Mouse (Mus musculus) left cerebral cortex, postnatal 4 days (tissue): ENCODE data around the gene Lilrb4a. TPM values are rescaled to one million over a fixed set of nuclear protein-coding genes. Genes with fewer than 3 reads are reported as not detected.
"Not testable (repeated sequence)": the region's sequence is repeated elsewhere in the genome, so short reads cannot be mapped to it uniquely, and the experiment has no call there.

Experiments
- DNase-seq: peaks from one replicate; pipeline ENCODE4 v3.0.0-alpha.2; 2022
- intact Hi-C: fragments of 180-260 bp; cut with DNase I; formaldehyde crosslinking; loops from one replicate; pipeline ENCODE4 v1.15.1; 2025
- total RNA-seq, 2 experiments: library from RNA; stranded (reverse); gene quantifications; 2 replicates each; pipeline ENCODE4 v1.2.3; 2021

Lilrb4a gene
- 1 to 10 TPM in 1 of 2 experiments, under 1 TPM in 1; 0.74 to 1.0 TPM for total RNA-seq

DNA sequence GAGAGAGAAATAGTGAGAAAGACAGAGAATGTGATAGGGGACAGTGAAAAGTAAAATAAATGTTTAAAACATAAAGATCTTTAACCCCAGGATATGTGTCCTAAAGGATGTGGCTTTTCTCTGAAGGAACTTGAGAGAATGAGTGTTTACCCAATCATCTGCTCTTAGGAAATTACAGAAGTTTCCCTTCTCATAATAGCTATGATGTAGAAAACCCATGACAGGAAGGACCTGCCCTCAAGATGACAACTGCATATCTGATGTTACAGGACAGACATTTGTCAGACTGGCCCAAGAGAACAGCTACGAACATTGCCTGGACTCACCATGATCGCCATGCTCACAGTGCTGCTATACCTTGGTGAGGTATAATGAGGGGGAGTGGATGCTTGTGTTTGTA, at the start of gene Lilrb4a:
TSS of gene Lilrb4a (plus strand) at position 266 of the 400 bp plus-strand sequence.
- DNase-seq, intact Hi-C loops: not testable (repeated sequence)

DNA sequence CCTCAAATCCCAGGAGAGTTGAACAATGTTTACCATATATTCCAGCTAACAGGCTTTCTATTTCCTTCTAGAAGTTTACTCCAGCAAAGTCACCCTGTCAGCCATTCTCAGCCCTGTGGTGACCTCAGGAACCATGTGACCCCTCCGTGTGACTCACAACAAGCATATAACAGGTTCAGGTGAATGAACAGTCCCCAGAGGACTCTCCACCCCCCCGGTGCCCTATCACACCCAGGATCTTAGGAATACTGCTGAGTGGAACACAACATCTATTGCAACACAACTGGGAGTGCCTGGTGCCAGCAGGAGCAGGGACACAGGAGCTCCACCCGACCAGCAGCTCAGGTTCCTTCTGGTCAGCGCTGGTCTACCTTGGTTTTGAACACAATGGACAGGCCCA, 39.1 kb upstream of the Lilrb4a start:
- intact Hi-C loops = no loop called here
- DNase-seq = no peak

GRCm38 (mm10) chr10:51453616-51454298, 37.0 kb upstream of the Lilrb4a start:
- intact Hi-C loops = no loop called here
- DNase-seq = no peak

- intact Hi-C loops = no loop called here
- DNase-seq = no peak
Measured at GRCm38 (mm10) chr10:51454365-51454764, 36.4 kb upstream of the Lilrb4a start.

GRCm38 (mm10) chr10:51455762-51456161, 35.0 kb upstream of the Lilrb4a start:
- DNase-seq = no peak
- intact Hi-C loops = no loop called here

GRCm38 (mm10) chr10:51456369-51456768, 34.4 kb upstream of the Lilrb4a start:
- intact Hi-C loops = no loop called here
- no peak for DNase-seq

DNA sequence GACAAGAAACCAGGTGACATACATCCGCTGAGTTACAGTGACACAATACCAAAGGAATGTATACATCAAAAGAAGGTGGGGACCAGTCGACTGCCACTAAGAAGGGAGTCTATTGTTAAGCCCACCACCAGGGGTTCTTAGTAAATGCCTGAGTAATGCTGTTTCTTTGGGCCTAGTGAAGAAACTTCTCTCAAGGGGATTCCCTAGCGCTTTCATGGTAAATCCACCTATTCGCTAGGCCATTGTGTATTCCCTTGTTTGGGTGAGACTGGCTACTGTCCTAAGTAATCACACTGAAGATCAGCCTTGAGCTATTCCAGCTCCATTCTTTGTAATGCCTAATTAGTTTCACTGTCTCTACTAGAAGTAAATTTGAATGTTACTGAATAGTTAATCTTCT, 27.0 kb upstream of the Lilrb4a start:
- DNase-seq, intact Hi-C loops: not testable (repeated sequence)

DNA sequence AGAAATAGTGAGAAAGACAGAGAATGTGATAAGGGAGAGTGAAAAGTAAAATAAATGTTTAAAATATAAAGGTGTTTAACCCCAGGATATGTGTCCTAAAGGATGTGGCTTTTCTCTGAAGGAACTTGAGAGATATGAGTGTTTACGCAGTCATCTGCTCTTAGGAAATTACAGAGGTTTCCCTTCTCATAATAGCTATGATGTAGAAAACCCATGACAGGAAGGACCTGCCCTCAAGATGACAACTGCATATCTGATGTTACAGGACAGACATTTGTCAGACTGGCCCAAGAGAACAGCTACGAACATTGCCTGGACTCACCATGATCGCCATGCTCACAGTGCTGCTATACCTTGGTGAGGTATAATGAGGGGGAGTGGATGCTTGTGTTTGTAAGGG, 10.4 kb upstream of the Lilrb4a start, which contains the start of the genes Gm49339 and Lilr4b:
TSS of gene Gm49339 (plus strand) at position 216 of the 400 bp plus-strand sequence.
TSS of gene Lilr4b (plus strand) at position 236 of the 400 bp plus-strand sequence.
- intact Hi-C loops, DNase-seq: not testable (repeated sequence)

DNA sequence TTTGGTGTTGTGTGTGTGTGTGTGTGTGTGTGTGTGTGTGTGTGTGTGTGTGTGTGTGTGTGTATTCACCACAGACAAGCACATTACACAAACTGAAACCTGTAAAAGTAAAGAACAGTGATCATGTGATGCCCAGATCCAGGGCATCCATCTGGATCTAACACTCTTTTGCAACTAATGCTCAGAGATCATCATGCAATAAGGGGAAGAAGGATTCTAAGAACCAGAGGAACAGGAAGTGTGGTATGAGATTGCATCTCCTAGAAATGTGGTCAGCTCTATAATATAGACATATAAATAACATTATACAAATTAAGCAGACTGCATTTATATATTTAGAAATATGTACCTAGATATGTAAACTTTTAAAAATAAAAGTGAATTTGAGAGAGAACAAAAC, 29.3 kb downstream of the Lilrb4a start:
- intact Hi-C loops = no loop called here
- DNase-seq = no peak

GRCm38 (mm10) chr10:51521453-51521852, 30.7 kb downstream of the Lilrb4a start:
- intact Hi-C loops = no loop called here
- no peak for DNase-seq

DNA sequence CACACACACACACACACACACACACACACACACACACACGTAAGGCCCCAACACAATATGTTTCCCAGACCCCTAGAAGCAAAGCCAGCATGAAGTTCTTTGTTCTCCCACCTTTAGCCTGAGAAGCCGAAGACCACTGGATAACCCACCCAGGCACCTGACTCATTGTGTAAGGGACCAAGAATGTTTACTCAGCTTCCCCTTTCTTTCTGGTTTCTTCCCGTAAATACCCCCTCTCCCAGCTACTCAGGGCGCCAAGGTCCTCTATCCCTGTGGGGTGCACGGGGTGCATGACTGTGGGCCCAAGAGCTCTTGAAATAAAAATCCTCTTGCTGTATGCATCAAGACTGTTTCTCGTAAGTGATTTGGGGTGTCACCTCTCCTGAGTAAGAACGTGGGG, 35.3 kb downstream of the Lilrb4a start:
- intact Hi-C loops = no loop called here
- no peak for DNase-seq

DNA sequence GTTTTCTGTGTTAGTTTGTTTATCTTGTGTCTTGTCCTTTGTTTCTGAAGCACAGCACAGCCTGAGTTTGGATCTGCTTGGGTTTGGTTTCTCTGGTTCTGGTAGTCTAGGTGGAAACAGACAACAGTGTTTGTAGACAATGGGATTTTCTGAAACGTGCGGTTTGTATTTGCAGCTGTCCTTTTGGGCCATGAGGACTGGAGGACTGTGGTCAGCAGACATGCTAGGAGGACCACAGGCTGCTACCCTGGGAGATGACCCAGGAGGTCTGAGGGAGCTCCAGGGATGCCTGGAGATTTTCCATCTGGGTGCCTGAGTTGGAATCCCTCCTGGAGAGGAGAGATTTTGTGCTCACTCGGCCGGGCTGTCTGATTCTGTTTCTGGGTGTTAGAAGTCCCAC, 35.9 kb downstream of the Lilrb4a start:
- no peak for DNase-seq

GRCm38 (mm10) chr10:51528840-51529434, 38.2 kb downstream of the Lilrb4a start:
- DNase-seq = no peak
- intact Hi-C loops = no loop called here

More for the DNA sequence above, 35.9 kb downstream of the Lilrb4a start:
- intact Hi-C loops = no loop called here

DNA sequence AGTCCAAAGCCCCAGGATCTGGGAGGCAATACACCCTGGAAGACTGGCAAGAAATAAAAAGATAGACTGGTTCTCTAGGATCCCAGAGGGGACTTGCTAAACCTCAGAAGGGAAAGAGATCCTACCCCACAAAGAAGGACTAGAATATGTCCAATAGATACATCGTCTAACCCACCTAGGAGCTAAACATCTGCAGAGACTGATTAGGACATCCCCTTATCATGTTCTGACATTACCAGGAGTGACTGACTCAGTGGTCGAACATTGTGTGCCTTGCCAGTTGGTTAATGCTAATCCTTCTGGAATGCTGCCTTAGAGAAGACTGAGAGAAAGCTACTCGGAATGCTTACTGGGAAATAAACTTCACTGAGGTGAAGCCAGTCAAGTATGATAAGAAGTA, 38.7 kb downstream of the Lilrb4a start:
- intact Hi-C loops = no loop called here
- no peak for DNase-seq

GRCm38 (mm10) chr10:51530813-51531212, 40.1 kb downstream of the Lilrb4a start:
- DNase-seq = no peak
- intact Hi-C loops = no loop called here

Other genes with a start within 250 kb of the Lilrb4a start
- gene Gm49339, start 10.3 kb upstream of the Lilrb4a start, total RNA-seq = not detected
- under 1 TPM; 0.50 to 0.62 TPM for gene Lilr4b, start 10.3 kb upstream of the Lilrb4a start, total RNA-seq
- under 1 TPM in 1 of 2 experiments, not detected in 1; 0.60 TPM for gene Fam162b, start 99.6 kb downstream of the Lilrb4a start, total RNA-seq
- gene Gprc6a, start 140.5 kb downstream of the Lilrb4a start, total RNA-seq = not detected
- not detected for gene Rfx6, start 186.8 kb downstream of the Lilrb4a start, total RNA-seq